ENCODE assay signal across 8 mouse cellular contexts in the genomic region with DNA sequence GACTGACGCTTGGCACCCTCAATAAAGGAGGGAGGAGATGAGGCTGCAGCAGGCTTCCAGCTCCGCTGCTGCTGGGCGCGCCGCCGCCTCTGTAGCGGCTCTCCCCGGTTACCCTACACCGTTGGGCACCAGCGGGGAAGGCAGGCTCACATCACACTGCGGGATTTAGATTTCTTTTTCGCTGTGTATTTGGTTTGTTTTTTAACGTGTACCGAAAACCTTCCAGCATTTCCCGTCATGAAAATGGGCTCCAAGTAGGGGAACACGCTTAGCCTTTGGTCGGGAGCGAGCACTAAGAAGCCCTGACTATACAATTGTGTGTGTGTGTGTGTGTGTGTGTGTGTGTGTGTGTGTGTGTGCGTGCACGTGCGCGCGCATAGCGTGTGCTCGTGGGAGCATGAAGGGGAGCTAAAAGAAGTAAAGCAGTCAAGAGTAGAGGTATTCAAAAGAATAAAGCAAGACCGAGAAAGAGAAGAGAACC. TPM values are rescaled to one million over a fixed set of nuclear protein-coding genes. Genes with fewer than 3 reads are reported as not detected.
DNase-seq lines count a peak whose midpoint lies in the region; ATAC-seq and TF ChIP-seq lines count a peak whose summit lies in the region.

No protein-coding gene starts in this region.

- H3K4me1 ChIP-seq in heart, embryonic 13.5 days: peaks cover 11% of the 10 kb centered on the region
- no peaks in the 10 kb centered on the region for H3K4me1 ChIP-seq in neural tube, embryonic 11.5 days (ENCODE audit: control insufficient read depth, insufficient read depth, low read length)

- TF ChIP-seq CTCF in Patski (IDR thresholded peaks at IDR 0.05): no peak

- no peaks in the 10 kb centered on the region for H3K36me3 ChIP-seq in heart, embryonic 13.5 days
- H3K36me3 ChIP-seq in neural tube, embryonic 11.5 days (ENCODE audit: control insufficient read depth, insufficient read depth, low read length): no peaks in the 10 kb centered on the region

- 2% methylated on average over 26 of the region's 26 CpGs for WGBS in heart, embryonic 13.5 days
- 1% methylated on average over 26 of the region's 26 CpGs for WGBS in neural tube, embryonic 11.5 days

- H3K4me3 ChIP-seq in heart, embryonic 13.5 days: peak overlapping the region; percentile 58
- H3K4me3 ChIP-seq in neural tube, embryonic 11.5 days (ENCODE audit: low read depth, low read length): peak overlapping the region; percentile 41

- POLR2A ChIA-PET in Patski (lab: Charles Lee): no interaction called here

- H3K27me3 ChIP-seq in heart, embryonic 13.5 days (replicated peaks): peaks cover 87% of the 10 kb centered on the region
- peaks cover 44% of the 10 kb centered on the region for H3K27me3 ChIP-seq in Patski
- peaks cover 16% of the 10 kb centered on the region for H3K27me3 ChIP-seq in neural tube, embryonic 11.5 days (ENCODE audit: control insufficient read depth, insufficient read depth, low read length)

- H3K27ac ChIP-seq in heart, embryonic 13.5 days (replicated peaks): no peak overlapping the region
- H3K27ac ChIP-seq in neural tube, embryonic 11.5 days (ENCODE audit: low read depth, low read length): no peak overlapping the region

- no peaks in the 10 kb centered on the region for H3K9me3 ChIP-seq in heart, embryonic 13.5 days
- H3K9me3 ChIP-seq in neural tube, embryonic 11.5 days (ENCODE audit: control insufficient read depth, low read length): no peaks in the 10 kb centered on the region

- DNase-seq in heart, adult 11 months: no peak
- DNase-seq in Patski (ENCODE audit: low read depth, low spot score) (no peak), adipocyte (ENCODE audit: low spot score) (no peak)
- DNase-seq in embryo, embryonic 11 days: peak; percentile 70
- peak; percentile 60 to 63 for DNase-seq in layer of hippocampus, postnatal 36 days
- peak; percentile 62 for DNase-seq in neural tube, embryonic 11.5 days (ENCODE audit: low spot score)

- CTCF ChIA-PET in Patski (lab: Charles Lee): interaction anchor here (2.0 kb wide), 1 partner anchor 13 kb away, joined by 5 read pairs; no protein-coding TSS in a partner anchor

- H3K4me2 ChIP-seq in heart, embryonic 13.5 days: peak overlapping the region; percentile 78
- peak overlapping the region; percentile 58 for H3K4me2 ChIP-seq in neural tube, embryonic 11.5 days (ENCODE audit: low read depth)

- in situ Hi-C loops in Patski (cut with MboI; ENCODE audit: low pct_unique_long_range_greater_than_20kb): no loop called here

- H3K9ac ChIP-seq in heart, embryonic 13.5 days: peak overlapping the region; percentile 68
- peak overlapping the region; percentile 19 for H3K9ac ChIP-seq in neural tube, embryonic 11.5 days (ENCODE audit: low read length)

- ATAC-seq in heart, embryonic 13.5 days (ENCODE audit: extremely low read depth, insufficient number of reproducible peaks, low FRiP score, low TSS enrichment): no peak
- ATAC-seq in Patski: peak; percentile 12
- peak; percentile 66 for ATAC-seq in neural tube, embryonic 11.5 days (ENCODE audit: insufficient read depth, low FRiP score, low TSS enrichment)
- no peak for ATAC-seq in granulocyte monocyte progenitor cell, adult 5-6 weeks (replicated peaks; ENCODE audit: poor library complexity, severe bottlenecking)

RNA-seq across cellular contexts. Expression of a gene that starts 4.1 kb away (rescaled TPM):
- polyA plus RNA-seq in heart, embryonic 13.5 days (2015; fragmentation: Nextera tagmentation; extraction: Ambion mirVana): 0.27 and 0.28 TPM in 2 replicates
- not detected for polyA plus RNA-seq in Patski (2021)
- 10 to 100 TPM; 87.8 to 93.5 TPM for total RNA-seq in layer of hippocampus, postnatal 36 days (2021)
- 1.2 and 1.7 TPM in 2 replicates for polyA plus RNA-seq in neural tube, embryonic 11.5 days (2014; fragmentation: Nextera tagmentation; extraction: Ambion mirVana)
- not detected in 2 replicates for total RNA-seq in granulocyte monocyte progenitor cell, adult 5-6 weeks (2014; fragmentation: Nextera tagmentation)
- not detected in 2 replicates for total RNA-seq in granulocyte monocyte progenitor cell, adult 5-6 weeks (2017)

Comparison
In these comparisons a context has a peak if more than half of its experiments do, and no peak if none do; other contexts are left out.
1. ATAC-seq: peak in Patski (single experiment) and neural tube, embryonic 11.5 days (single experiment); none in heart, embryonic 13.5 days (single experiment) and granulocyte monocyte progenitor cell, adult 5-6 weeks (single experiment).
2. DNase-seq: peak in embryo, embryonic 11 days (single experiment), layer of hippocampus, postnatal 36 days (2 of 2) and neural tube, embryonic 11.5 days (single experiment); none in heart, adult 11 months (single experiment), Patski (single experiment) and adipocyte (single experiment).